Mouse (Mus musculus) kidney, postnatal 0 days (tissue): ENCODE measurements around the gene Nprl2. TPM values are rescaled to one million over a fixed set of nuclear protein-coding genes. Genes with fewer than 3 reads are reported as not detected.

Source experiments
- ATAC-seq: fragments of 200-750 bp; cut with Nextera tagmentation; replicated peaks from 2 replicates; pipeline ENCODE4 v1.8.0; 2017; ENCODE audit warnings: low read depth, moderate number of reproducible peaks, moderate TSS enrichment, moderate library complexity; ENCODE audit not compliant: low FRiP score
- DNase-seq: peaks from one replicate; pipeline ENCODE4 v3.0.0-alpha.2; 2016; ENCODE audit warnings: low spot score
- H3K27ac ChIP-seq: fragments of 300-500 bp; sonication (generic); 2 replicates; pipeline ENCODE4 v1.5.1; 2014; ENCODE audit warnings: mild to moderate bottlenecking
- H3K27me3 ChIP-seq: fragments of 300-500 bp; sonication (generic); 2 replicates; pipeline ENCODE4 v1.6.1; 2014; ENCODE audit warnings: low read length, mixed read lengths; ENCODE audit not compliant: insufficient read depth
- H3K36me3 ChIP-seq: fragments of 300-500 bp; sonication (generic); 2 replicates; pipeline ENCODE4 v1.6.1; 2014; ENCODE audit warnings: low read length, mixed read lengths; ENCODE audit not compliant: insufficient read depth
- H3K4me1 ChIP-seq: fragments of 300-500 bp; sonication (generic); replicated peaks from 2 replicates; pipeline ENCODE4 v1.6.1; 2014; ENCODE audit warnings: antibody characterized with exemption, low read length, mixed read lengths; ENCODE audit not compliant: insufficient read depth
- H3K4me2 ChIP-seq: fragments of 300-500 bp; sonication (generic); 2 replicates; pipeline ENCODE4 v1.6.1; 2014; ENCODE audit warnings: mild to moderate bottlenecking, low read length, moderate library complexity, mixed read lengths
- H3K4me3 ChIP-seq: fragments of 300-500 bp; sonication (generic); replicated peaks from 2 replicates; pipeline ENCODE4 v1.5.1; 2014; ENCODE audit warnings: low read depth, low read length
- H3K9ac ChIP-seq: fragments of 300-500 bp; sonication (generic); 2 replicates; pipeline ENCODE4 v1.6.1; 2014; ENCODE audit warnings: low read depth, low read length
- H3K9me3 ChIP-seq: fragments of 300-500 bp; sonication (generic); replicated peaks from 2 replicates; pipeline ENCODE4 v1.6.1; 2016; ENCODE audit warnings: low read length, inconsistent platforms, mixed read lengths
- CTCF ChIP-seq: IDR thresholded peaks from 2 replicates; pipeline ENCODE4 v1.5.1; 2016; ENCODE audit warnings: antibody characterized with exemption, low read depth, mild to moderate bottlenecking, moderate library complexity
- WGBS: fragments of 180-500 bp; shearing (Covaris S2); extraction: QIAGEN DNeasy Blood & Tissue Kit; methylation state at CpG from one replicate; pipeline ENCODE4 v1.1.7; 2014; 5-methylcytosine and 5-hydroxymethylcytosine counted together
- polyA plus RNA-seq: library from polyadenylated mRNA; unstranded; fragments of >200 nt; fragmentation: Nextera tagmentation; extraction: Ambion mirVana; gene quantifications from 2 replicates; pipeline ENCODE4 v1.2.1, GENCODE M21; 2015

Nprl2 gene
- polyA plus RNA-seq, 1 experiment from 2014 or later = 43.8 TPM

GRCm38 (mm10) chr9:107579023-107579900, 37.2 kb downstream of the Nprl2 start:
- no peak overlapping the region for H3K4me3 ChIP-seq
- H3K4me2 ChIP-seq = no peak overlapping the region
- H3K9me3 ChIP-seq = no peaks in the 10 kb centered on the region
- ATAC-seq = no peak
- TF ChIP-seq CTCF = no peak
- peak overlapping the region; percentile 96 for H3K27ac ChIP-seq
- DNase-seq = no peak
- H3K4me1 ChIP-seq = peaks cover 20% of the 10 kb centered on the region
- 94% methylated on average over 14 of the region's 14 CpGs for WGBS
- H3K27me3 ChIP-seq = no peaks in the 10 kb centered on the region
- H3K9ac ChIP-seq = 0 out of 2 replicates have a peak overlapping the region, but pooled peaks have one; percentile 8
- H3K36me3 ChIP-seq = peaks cover 12% of the 10 kb centered on the region; the same call in 1 of the 2 replicates

DNA sequence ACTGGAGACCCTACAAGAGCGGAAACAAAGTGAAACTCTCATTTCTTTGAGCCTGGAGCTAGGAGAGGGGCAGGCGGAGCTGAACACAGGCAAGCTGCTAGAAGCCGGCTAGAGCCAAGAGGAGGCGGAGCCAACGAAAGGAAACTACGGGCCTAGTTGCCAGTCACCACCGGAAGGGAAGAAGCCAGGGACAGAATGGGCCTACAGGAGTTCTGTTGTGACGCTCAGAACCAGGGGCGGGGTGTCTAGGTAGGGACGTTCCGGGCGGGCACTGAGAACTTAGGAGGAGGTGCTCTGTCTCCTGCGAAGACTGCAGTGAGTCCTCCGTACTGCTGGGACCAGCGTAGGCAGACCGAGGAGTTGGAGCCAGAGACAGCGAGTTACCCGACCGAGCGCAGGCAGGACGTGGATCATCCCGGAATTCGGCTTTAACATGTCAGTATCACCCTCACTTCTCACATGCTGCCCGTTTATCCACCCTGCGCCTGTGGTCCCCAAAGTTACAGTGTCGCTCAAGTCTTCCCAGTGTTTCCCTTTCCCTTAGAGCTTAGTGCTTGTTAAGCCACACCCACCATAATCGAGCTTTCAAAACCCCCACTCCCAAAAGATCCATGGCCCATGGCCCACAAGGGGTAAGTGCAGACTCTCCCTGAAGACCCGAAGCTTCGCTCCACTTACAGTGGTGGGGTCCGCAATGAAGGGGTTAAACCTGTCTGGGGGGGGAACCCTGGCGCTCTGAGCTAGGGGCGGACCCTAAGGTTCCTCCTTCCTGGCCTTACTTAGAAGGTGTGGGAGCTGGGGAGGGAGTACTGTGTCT, 38.7 kb downstream of the Nprl2 start, which contains the start of gene Hyal3:
Gene Hyal3, plus strand, starts transcription at position 318 of the 817 bp plus-strand sequence.
- WGBS = under 1% methylated on average over 32 of the region's 32 CpGs
- ATAC-seq (peak; percentile 61), DNase-seq (peak; percentile 97)
- Histone ChIP-seq H3K9ac (peak within 1 kb of the TSS; percentile 86), H3K27ac (peak within 1 kb of the TSS; percentile 96), H3K9me3 (no peaks in the 10 kb centered on the region), H3K4me2 (peak within 1 kb of the TSS; percentile 90), H3K4me1 (peaks cover 20% of the 10 kb centered on the region), H3K36me3 (peaks cover 8% of the 10 kb centered on the region; the same call in 1 of the 2 replicates), H3K27me3 (no peaks in the 10 kb centered on the region), H3K4me3 (peak within 1 kb of the TSS; percentile 63)
- no peak for TF ChIP-seq CTCF

- no peak for ATAC-seq
- WGBS = 77% methylated on average over 4 of the region's 4 CpGs
- DNase-seq = no peak
- Histone ChIP-seq H3K4me1 (peaks cover 17% of the 10 kb centered on the region), H3K9me3 (no peaks in the 10 kb centered on the region), H3K36me3 (peaks cover 8% of the 10 kb centered on the region; the same call in 1 of the 2 replicates), H3K4me2 (peak overlapping the region; percentile 90), H3K27me3 (no peaks in the 10 kb centered on the region), H3K9ac (peak overlapping the region; percentile 86), H3K27ac (peak overlapping the region; percentile 96; the same call in 1 of the 2 replicates), H3K4me3 (peak overlapping the region; percentile 63)
- TF ChIP-seq CTCF = no peak
Measured at GRCm38 (mm10) chr9:107581584-107581983, 39.6 kb downstream of the Nprl2 start.

GRCm38 (mm10) chr9:107582509-107583062, 40.6 kb downstream of the Nprl2 start:
- no peaks in the 10 kb centered on the region for H3K27me3 ChIP-seq
- no peaks in the 10 kb centered on the region for H3K9me3 ChIP-seq
- H3K4me1 ChIP-seq = peaks cover 11% of the 10 kb centered on the region; the same call in 1 of the 2 replicates
- no peak overlapping the region for H3K27ac ChIP-seq
- no peak overlapping the region for H3K4me3 ChIP-seq
- no peak overlapping the region for H3K4me2 ChIP-seq
- H3K36me3 ChIP-seq = peaks cover 8% of the 10 kb centered on the region; the same call in 1 of the 2 replicates
- H3K9ac ChIP-seq = 0 out of 2 replicates have a peak overlapping the region, but pooled peaks have one; percentile 13
- DNase-seq (no peak), ATAC-seq (no peak)
- 88% methylated on average over 7 of the region's 7 CpGs for WGBS
- TF ChIP-seq CTCF = no peak

GRCm38 (mm10) chr9:107583174-107583573, 41.1 kb downstream of the Nprl2 start:
- Histone ChIP-seq H3K9me3 (no peaks in the 10 kb centered on the region), H3K27ac (no peak overlapping the region), H3K27me3 (no peaks in the 10 kb centered on the region), H3K36me3 (peaks cover 8% of the 10 kb centered on the region; the same call in 1 of the 2 replicates), H3K9ac (0 out of 2 replicates have a peak overlapping the region, but pooled peaks have one; percentile 13), H3K4me3 (no peak overlapping the region), H3K4me2 (no peak overlapping the region), H3K4me1 (peaks cover 11% of the 10 kb centered on the region)
- TF ChIP-seq CTCF = no peak
- WGBS = 95% methylated on average over 14 of the region's 14 CpGs
- ATAC-seq (no peak), DNase-seq (no peak)

- 85% methylated on average over 5 of the region's 5 CpGs for WGBS
- H3K27me3 ChIP-seq = no peaks in the 10 kb centered on the region
- no peak for TF ChIP-seq CTCF
- no peak overlapping the region for H3K9ac ChIP-seq
- DNase-seq (no peak), ATAC-seq (no peak)
- H3K9me3 ChIP-seq = no peaks in the 10 kb centered on the region
- H3K36me3 ChIP-seq = peaks cover 24% of the 10 kb centered on the region
- no peak overlapping the region for H3K27ac ChIP-seq
- no peak overlapping the region for H3K4me3 ChIP-seq
- H3K4me2 ChIP-seq = no peak overlapping the region
- peaks cover 16% of the 10 kb centered on the region for H3K4me1 ChIP-seq
Measured at GRCm38 (mm10) chr9:107586504-107586903, 44.5 kb downstream of the Nprl2 start.
